Mouse (Mus musculus) B cell, adult 67 days (primary cell): ENCODE measurements around the gene Adnp. TPM values are rescaled to one million over a fixed set of nuclear protein-coding genes. Genes with fewer than 3 reads are reported as not detected.

Source experiments
- total RNA-seq, 2 experiments: library from RNA; stranded (reverse); gene quantifications; 4 replicates each; pipeline ENCODE4 v1.2.4; 2023

Adnp gene
- total RNA-seq, result 100 to 1,000 TPM in 1 of 2 experiments, 10 to 100 TPM in 1; 96.9 to 104 TPM

DNA sequence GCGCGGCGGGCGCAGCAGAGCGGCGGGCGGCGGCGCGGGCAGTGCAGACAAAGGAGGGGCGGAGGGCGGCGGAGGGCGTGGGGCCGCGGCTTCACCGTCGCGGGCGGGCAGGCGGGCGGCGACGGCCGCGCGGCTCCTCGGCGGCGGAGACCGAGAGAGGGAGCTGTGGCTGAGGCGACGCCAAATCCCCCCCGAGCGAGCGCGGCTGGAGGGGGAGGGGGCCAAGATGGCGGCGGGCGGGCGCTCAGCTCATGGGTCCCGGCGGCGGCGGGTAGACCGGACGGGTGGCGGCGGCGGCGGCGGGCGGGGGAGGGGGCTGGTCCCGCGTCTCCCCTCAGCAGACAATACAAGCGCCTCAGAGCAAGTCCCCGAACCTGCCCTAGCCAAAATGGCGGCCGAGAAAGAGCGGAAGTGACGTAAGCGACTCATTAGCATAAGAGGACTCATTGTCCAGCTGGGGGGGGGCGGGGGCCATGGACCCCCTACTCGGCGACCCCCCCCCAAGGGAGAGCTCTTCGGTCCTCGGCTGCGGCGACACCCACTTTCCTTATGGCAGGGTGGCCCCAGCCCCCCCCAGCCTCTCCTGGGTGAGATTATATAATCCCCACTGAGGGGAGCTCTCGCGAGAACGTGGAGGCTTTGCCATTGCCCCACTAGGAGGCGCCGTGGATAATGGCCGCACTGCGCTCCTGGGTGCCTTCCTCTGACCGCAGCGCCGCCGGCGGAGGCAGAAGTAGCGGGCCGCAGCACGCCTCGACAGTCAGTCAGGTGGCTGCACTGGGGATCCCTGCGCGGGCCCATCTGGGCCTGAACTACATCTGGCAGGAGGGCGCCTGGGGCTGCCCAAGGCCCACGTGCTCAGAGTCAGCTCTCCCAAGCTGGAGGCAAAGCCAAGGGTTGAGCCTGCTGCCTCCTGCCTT is at the start of gene Adnp:
Gene Adnp, minus strand, starts transcription at position 388 of the 920 bp plus-strand sequence.

DNA sequence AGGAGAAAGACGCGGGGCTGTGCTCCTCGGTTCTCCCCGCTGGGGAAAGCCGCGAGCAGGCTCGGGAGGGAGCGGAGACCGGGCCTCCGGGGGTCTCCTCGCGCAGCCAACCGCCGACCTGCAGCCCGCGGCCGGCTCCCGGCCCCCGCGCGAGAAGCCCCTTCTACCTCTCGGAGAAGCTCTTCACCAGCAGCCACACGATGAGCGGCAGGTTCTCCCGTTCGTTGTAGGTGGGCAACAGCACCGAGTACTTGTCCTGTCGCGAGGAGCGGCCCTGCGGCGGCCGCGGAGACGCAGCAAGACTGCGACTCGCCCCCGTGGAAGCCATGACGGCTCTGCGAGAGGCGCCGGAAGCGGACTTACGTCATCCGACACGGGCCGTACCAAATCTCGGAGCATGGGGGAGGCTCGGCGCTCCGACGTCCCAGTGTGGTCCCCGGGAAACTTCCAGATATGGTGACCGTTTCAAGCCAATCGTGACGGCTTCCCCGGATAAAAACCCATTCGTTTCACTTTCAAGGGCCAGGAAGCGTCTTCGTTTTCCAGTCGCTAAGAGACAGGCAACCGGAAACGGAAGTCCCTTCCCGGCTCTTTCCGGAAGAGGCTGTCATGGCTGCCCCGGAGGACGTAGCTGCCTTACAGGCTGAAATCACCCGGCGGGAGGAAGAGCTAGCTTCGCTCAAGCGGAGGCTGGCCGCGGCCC is 23.3 kb upstream of the Adnp start, which contains the start of the genes Gm20716, Dpm1 and Mocs3:
Gene Gm20716, minus strand, starts transcription at position 339 of the 703 bp plus-strand sequence.
Gene Dpm1, minus strand, starts transcription at position 566 of the 703 bp plus-strand sequence.
Gene Mocs3, plus strand, starts transcription at position 597 of the 703 bp plus-strand sequence.

Other genes with a start within 250 kb of the Adnp start
- gene Ripor3, start 196.5 kb downstream of the Adnp start, total RNA-seq, result not detected
- gene Pard6b, start 126.1 kb downstream of the Adnp start, total RNA-seq, result 1 to 10 TPM; 3.8 to 3.9 TPM
- gene Gm20716, start 23.3 kb upstream of the Adnp start, total RNA-seq, result 10 to 100 TPM; 13.8 to 16.1 TPM
- 100 to 1,000 TPM; 106 to 117 TPM for gene Dpm1, start 23.5 kb upstream of the Adnp start, total RNA-seq
- gene Mocs3, start 23.5 kb upstream of the Adnp start, total RNA-seq, result 10 to 100 TPM; 12.6 to 14.2 TPM
- not detected for gene Kcng1, start 74.6 kb upstream of the Adnp start, total RNA-seq